Mouse (Mus musculus): ENCODE measurements at regions not wholly inside any gene's neighbourhood (a gene's known extent, or its start where the extent isn't known, plus 50 kb on each side); places are given as distances from the start of the nearest gene placed in this dataset.

DNA sequence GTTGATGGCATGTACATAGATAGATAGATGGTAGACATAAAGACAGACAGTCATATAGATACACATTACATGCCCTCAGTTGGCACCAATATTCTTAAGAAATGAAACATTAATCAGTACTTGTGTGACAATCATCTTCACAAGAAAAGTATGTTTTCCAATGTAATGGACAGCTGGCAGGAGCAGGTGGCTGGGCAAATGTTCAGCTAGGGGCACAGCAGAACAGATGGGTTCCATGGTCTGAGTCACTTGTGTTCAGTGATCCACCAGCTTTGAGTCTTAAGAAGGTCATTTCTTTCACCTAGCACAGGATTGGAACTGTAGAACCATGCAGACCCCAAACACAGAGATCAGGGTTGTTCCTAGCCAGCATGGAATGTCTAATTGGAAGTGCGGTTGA is 2631.2 kb upstream of the 5930422O12Rik start:
- Histone ChIP-seq H3K27ac (no peak overlapping the region), H3K9ac (no peak overlapping the region), H3K9me3 (replicated peaks) (no peaks in the 10 kb centered on the region), H3K4me2 (no peak overlapping the region), H3K4me1 (replicated peaks) (no peaks in the 10 kb centered on the region), H3K4me3 (no peak overlapping the region), H3K36me3 (no peaks in the 10 kb centered on the region), H3K27me3 (no peaks in the 10 kb centered on the region)
- no peak for ATAC-seq (replicated peaks; ENCODE audit: insufficient number of reproducible peaks, insufficient read depth, low FRiP score, low read depth)
- WGBS, result 97% methylated on average over 1 of the region's 1 CpGs

GRCm38 (mm10) chr8:30817028-30817427 is 2611.5 kb upstream of the 5930422O12Rik start:
- no peak overlapping the region for H3K9ac ChIP-seq
- no peaks in the 10 kb centered on the region for H3K36me3 ChIP-seq
- 89% methylated on average over 5 of the region's 5 CpGs for whole genome bisulfite sequencing
- no peaks in the 10 kb centered on the region for H3K27me3 ChIP-seq
- no peak overlapping the region for H3K4me3 ChIP-seq
- H3K4me1 ChIP-seq (replicated peaks), result no peaks in the 10 kb centered on the region
- H3K4me2 ChIP-seq, result no peak overlapping the region
- H3K27ac ChIP-seq, result no peak overlapping the region
- H3K9me3 ChIP-seq (replicated peaks), result no peaks in the 10 kb centered on the region
- no peak for ATAC-seq (replicated peaks; ENCODE audit: insufficient number of reproducible peaks, insufficient read depth, low FRiP score, low read depth)

GRCm38 (mm10) chr8:30822835-30823587 is 2605.5 kb upstream of the 5930422O12Rik start:
- Histone ChIP-seq H3K9ac (no peak overlapping the region), H3K4me2 (no peak overlapping the region), H3K4me3 (no peak overlapping the region), H3K36me3 (no peaks in the 10 kb centered on the region), H3K27ac (no peak overlapping the region), H3K9me3 (replicated peaks) (no peaks in the 10 kb centered on the region), H3K4me1 (replicated peaks) (no peaks in the 10 kb centered on the region), H3K27me3 (no peaks in the 10 kb centered on the region)
- 83% methylated on average over 25 of the region's 25 CpGs for WGBS
- ATAC-seq (replicated peaks; ENCODE audit: insufficient number of reproducible peaks, insufficient read depth, low FRiP score, low read depth), result no peak

DNA sequence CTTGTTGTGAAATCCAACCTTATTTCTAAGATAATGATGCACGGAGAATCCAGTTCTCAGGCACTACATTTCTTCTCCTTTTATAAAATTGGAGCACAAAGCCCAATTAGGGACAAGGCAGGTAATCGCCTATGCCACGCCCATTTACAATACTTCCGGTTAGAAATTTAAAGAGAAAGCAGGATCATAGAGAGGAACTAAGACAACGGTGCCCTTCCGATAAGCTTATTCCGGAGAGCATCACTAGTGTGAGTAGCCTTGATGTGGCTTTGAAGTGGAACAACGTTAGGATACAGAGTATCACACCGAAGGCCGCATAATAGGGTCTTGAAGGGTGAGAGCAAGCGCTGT is 2604.9 kb upstream of the 5930422O12Rik start:
- ATAC-seq (replicated peaks; ENCODE audit: insufficient number of reproducible peaks, insufficient read depth, low FRiP score, low read depth), result no peak
- WGBS, result 88% methylated on average over 11 of the region's 11 CpGs
- Histone ChIP-seq H3K4me3 (no peak overlapping the region), H3K4me1 (replicated peaks) (no peaks in the 10 kb centered on the region), H3K4me2 (no peak overlapping the region), H3K9ac (no peak overlapping the region), H3K27ac (no peak overlapping the region), H3K27me3 (no peaks in the 10 kb centered on the region), H3K9me3 (replicated peaks) (no peaks in the 10 kb centered on the region), H3K36me3 (no peaks in the 10 kb centered on the region)

- H3K9me3 ChIP-seq (replicated peaks), result no peaks in the 10 kb centered on the region
- no peak overlapping the region for H3K4me3 ChIP-seq
- H3K36me3 ChIP-seq, result no peaks in the 10 kb centered on the region
- H3K9ac ChIP-seq, result no peak overlapping the region
- no peaks in the 10 kb centered on the region for H3K27me3 ChIP-seq
- WGBS, result 72% methylated on average over 4 of the region's 4 CpGs
- no peaks in the 10 kb centered on the region for H3K4me1 ChIP-seq (replicated peaks)
- no peak overlapping the region for H3K27ac ChIP-seq
- no peak for ATAC-seq (replicated peaks; ENCODE audit: insufficient number of reproducible peaks, insufficient read depth, low FRiP score, low read depth)
- H3K4me2 ChIP-seq, result no peak overlapping the region
Measured at GRCm38 (mm10) chr8:30826021-30826420, 2602.5 kb upstream of the 5930422O12Rik start.

- Histone ChIP-seq H3K4me2 (no peak overlapping the region), H3K36me3 (no peaks in the 10 kb centered on the region), H3K9ac (no peak overlapping the region), H3K9me3 (replicated peaks) (no peaks in the 10 kb centered on the region), H3K4me1 (replicated peaks) (no peaks in the 10 kb centered on the region), H3K27ac (no peak overlapping the region), H3K4me3 (no peak overlapping the region), H3K27me3 (no peaks in the 10 kb centered on the region)
- WGBS, result 82% methylated on average over 8 of the region's 8 CpGs
- ATAC-seq (replicated peaks; ENCODE audit: insufficient number of reproducible peaks, insufficient read depth, low FRiP score, low read depth), result no peak
Measured at GRCm38 (mm10) chr8:30838056-30838455, 2590.5 kb upstream of the 5930422O12Rik start.

DNA sequence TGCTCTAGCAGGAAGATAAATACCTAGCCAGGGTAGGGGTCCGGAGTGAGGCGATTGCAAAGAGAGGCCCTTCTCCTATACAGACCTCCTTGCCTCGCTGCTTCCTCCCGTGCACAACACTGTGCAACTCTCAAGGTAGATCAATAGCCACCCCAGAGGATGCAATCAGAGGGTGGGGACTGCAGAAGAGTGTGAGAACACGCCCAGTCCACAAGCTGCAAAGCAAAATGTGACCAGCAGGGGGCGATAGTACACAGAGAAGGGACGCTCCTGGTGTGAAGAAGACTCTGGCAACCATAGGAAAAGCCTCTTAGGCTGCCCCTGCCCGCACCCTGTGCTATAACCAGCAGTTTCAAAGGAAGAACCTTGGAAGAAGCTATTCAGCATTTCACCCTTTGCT is 2588.4 kb upstream of the 5930422O12Rik start:
- Histone ChIP-seq H3K27ac (no peak overlapping the region), H3K27me3 (no peaks in the 10 kb centered on the region), H3K4me2 (no peak overlapping the region), H3K4me3 (no peak overlapping the region), H3K9me3 (replicated peaks) (no peaks in the 10 kb centered on the region), H3K36me3 (no peaks in the 10 kb centered on the region), H3K9ac (no peak overlapping the region), H3K4me1 (replicated peaks) (no peaks in the 10 kb centered on the region)
- no peak for ATAC-seq (replicated peaks; ENCODE audit: insufficient number of reproducible peaks, insufficient read depth, low FRiP score, low read depth)
- 37% methylated on average over 8 of the region's 8 CpGs for WGBS

DNA sequence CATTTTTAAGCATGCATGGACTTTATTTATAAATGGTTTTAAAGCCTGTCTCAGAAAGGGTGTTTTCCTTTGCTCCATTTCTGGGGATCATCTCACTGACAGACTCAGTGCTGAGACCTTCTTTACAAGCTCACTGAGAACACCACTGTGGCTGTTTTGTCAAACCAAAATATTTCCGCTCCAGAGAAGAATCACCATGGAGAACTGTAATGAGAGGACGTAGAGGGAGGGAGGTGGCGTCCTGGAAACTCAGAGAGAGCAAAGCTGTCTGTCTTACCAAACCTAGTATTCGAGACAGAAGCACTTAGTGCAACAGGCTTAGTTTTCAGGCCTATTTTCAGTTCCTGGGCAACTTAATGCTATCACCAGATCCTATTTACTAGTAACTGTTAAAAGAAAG is 2565.5 kb upstream of the 5930422O12Rik start:
- H3K4me3 ChIP-seq, result no peak overlapping the region
- ATAC-seq (replicated peaks; ENCODE audit: insufficient number of reproducible peaks, insufficient read depth, low FRiP score, low read depth), result no peak
- WGBS, result 49% methylated on average over 4 of the region's 4 CpGs
- no peaks in the 10 kb centered on the region for H3K4me1 ChIP-seq (replicated peaks)
- H3K27me3 ChIP-seq, result no peaks in the 10 kb centered on the region
- no peak overlapping the region for H3K4me2 ChIP-seq
- no peaks in the 10 kb centered on the region for H3K36me3 ChIP-seq
- H3K9ac ChIP-seq, result no peak overlapping the region
- no peaks in the 10 kb centered on the region for H3K9me3 ChIP-seq (replicated peaks)
- no peak overlapping the region for H3K27ac ChIP-seq

DNA sequence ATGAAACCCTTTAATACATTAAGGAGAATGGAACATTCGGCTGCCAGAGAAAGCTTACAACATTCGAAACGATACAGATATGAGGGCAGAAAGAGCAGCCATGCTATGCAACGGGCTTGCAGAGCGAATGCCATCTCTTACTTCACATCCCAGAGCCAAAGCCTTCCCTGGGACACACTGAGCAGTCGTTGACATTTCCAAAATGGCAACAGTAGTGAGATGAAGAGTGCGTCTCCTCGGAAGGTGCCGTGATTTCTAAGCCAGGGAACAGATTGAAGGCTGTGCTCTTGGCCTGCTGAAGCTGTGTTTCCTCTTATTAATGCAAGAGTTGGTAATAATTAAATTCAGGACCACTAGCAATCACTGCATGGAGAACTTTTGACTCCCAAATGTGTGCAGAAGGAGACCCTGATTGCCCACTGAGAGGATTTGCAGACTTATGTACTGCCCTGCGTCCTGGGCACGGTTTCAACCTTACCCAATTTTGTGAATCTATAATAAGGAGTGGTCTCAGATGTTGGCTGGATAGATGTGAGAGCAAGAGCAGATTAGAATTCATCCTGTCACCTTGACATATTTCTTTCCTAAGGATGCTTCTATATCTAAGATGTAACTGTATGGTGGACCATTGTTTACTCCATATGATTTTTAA is 2522.3 kb upstream of the 5930422O12Rik start:
- Histone ChIP-seq H3K36me3 (no peaks in the 10 kb centered on the region), H3K4me1 (replicated peaks) (no peaks in the 10 kb centered on the region), H3K9me3 (replicated peaks) (no peaks in the 10 kb centered on the region), H3K27me3 (no peaks in the 10 kb centered on the region), H3K9ac (no peak overlapping the region), H3K27ac (no peak overlapping the region), H3K4me3 (no peak overlapping the region), H3K4me2 (no peak overlapping the region)
- ATAC-seq (replicated peaks; ENCODE audit: insufficient number of reproducible peaks, insufficient read depth, low FRiP score, low read depth), result no peak
- WGBS, result 87% methylated on average over 11 of the region's 11 CpGs

GRCm38 (mm10) chr8:30913664-30914063 is 2514.8 kb upstream of the 5930422O12Rik start:
- Histone ChIP-seq H3K9me3 (replicated peaks) (no peaks in the 10 kb centered on the region), H3K27me3 (no peaks in the 10 kb centered on the region), H3K9ac (no peak overlapping the region), H3K4me1 (replicated peaks) (peaks cover 12% of the 10 kb centered on the region), H3K4me2 (no peak overlapping the region), H3K36me3 (no peaks in the 10 kb centered on the region), H3K27ac (no peak overlapping the region), H3K4me3 (no peak overlapping the region)
- no peak; the same call in 1 of the 2 replicates for ATAC-seq (replicated peaks; ENCODE audit: insufficient number of reproducible peaks, insufficient read depth, low FRiP score, low read depth)
- 32% methylated on average over 5 of the region's 5 CpGs for WGBS

DNA sequence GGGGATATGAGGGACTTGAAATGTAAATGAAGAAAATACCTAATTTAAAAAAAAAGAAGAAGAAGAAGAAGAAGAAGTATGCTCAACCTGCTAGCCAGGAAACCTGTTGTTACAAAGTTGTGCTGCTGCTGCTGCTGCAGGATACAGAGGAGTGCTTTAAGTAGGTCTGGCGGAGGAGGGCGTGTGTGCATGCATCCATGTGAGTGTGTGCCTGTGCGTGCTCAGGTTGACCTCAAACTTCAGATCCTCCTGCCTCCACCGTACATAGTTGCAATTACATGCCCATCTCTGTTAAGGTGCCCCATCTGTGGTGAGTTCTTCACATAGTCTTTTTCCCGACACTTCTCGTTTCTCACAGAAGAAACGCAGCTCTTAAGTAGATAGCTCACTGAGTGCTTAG is 2513.4 kb upstream of the 5930422O12Rik start:
- ATAC-seq (replicated peaks; ENCODE audit: insufficient number of reproducible peaks, insufficient read depth, low FRiP score, low read depth), result no peak
- peaks cover 12% of the 10 kb centered on the region for H3K4me1 ChIP-seq (replicated peaks)
- no peak overlapping the region for H3K9ac ChIP-seq
- no peak overlapping the region for H3K4me3 ChIP-seq
- no peak overlapping the region for H3K27ac ChIP-seq
- H3K36me3 ChIP-seq, result no peaks in the 10 kb centered on the region
- WGBS, result 52% methylated on average over 7 of the region's 7 CpGs
- no peaks in the 10 kb centered on the region for H3K27me3 ChIP-seq
- H3K4me2 ChIP-seq, result no peak overlapping the region; the same call in 1 of the 2 replicates
- no peaks in the 10 kb centered on the region for H3K9me3 ChIP-seq (replicated peaks)

Data from heart, embryonic 15.5 days (tissue).